Mouse (Mus musculus) embryonic fibroblast, embryonic 13.5 days (primary cell): ENCODE data around the gene Cenpq. TPM values are rescaled to one million over a fixed set of nuclear protein-coding genes. Genes with fewer than 3 reads are reported as not detected.

Experiments
- H3K27ac ChIP-seq: 2 replicates; pipeline ENCODE4 v1.5.1; 2012; ENCODE audit warnings: low read length, control low read depth, inconsistent platforms; ENCODE audit not compliant: insufficient read depth
- H3K4me1 ChIP-seq: 2 replicates; pipeline ENCODE4 v1.6.1; 2011; ENCODE audit warnings: low read length; ENCODE audit not compliant: control insufficient read depth, insufficient read depth
- H3K4me3 ChIP-seq: 2 replicates; pipeline ENCODE4 v1.5.1; 2011; ENCODE audit warnings: mild to moderate bottlenecking, control low read depth, low read length; ENCODE audit not compliant: insufficient read depth
- CTCF ChIP-seq: IDR thresholded peaks from 2 replicates; pipeline ENCODE4 v1.5.1; 2011; ENCODE audit warnings: mild to moderate bottlenecking, control low read depth, low read length, moderate library complexity, borderline replicate concordance; ENCODE audit not compliant: insufficient read depth
- POLR2A ChIP-seq: IDR thresholded peaks from 2 replicates; pipeline ENCODE4 v1.6.1; 2011; ENCODE audit warnings: low read depth, mild to moderate bottlenecking, control low read depth, low read length, moderate library complexity
- polyA plus RNA-seq: library from polyadenylated mRNA; stranded (reverse); fragments of >200 nt; gene quantifications from 2 replicates; pipeline ENCODE4 v1.2.4, GENCODE M21; 2011; ENCODE audit warnings: low read depth; ENCODE audit not compliant: missing spikeins, insufficient read length

Cenpq gene
- polyA plus RNA-seq, 1 experiment = 20.8 TPM

DNA sequence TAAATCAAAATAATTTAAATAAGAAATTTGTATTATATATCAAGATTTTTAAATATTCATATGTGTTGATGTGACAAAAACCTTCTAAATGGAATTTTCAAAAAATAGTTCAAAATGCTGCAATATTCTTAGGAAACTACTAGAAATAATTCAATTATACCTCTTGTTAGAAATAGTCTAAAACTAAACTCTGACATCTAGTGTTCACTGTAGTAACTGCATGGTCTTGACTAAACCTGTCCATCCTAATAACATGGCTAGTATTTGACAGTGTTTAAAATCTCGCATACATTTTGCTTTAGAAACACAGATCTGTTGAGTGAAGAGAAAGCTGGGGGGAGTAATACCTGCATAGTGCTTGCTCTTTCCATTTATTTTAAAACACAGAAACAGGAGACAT, 38.0 kb downstream of the Cenpq start:
- H3K4me1 ChIP-seq = no peaks in the 10 kb centered on the region
- no peak overlapping the region for H3K4me3 ChIP-seq
- TF ChIP-seq POLR2A (no peak), CTCF (no peak)
- no peak overlapping the region for H3K27ac ChIP-seq

DNA sequence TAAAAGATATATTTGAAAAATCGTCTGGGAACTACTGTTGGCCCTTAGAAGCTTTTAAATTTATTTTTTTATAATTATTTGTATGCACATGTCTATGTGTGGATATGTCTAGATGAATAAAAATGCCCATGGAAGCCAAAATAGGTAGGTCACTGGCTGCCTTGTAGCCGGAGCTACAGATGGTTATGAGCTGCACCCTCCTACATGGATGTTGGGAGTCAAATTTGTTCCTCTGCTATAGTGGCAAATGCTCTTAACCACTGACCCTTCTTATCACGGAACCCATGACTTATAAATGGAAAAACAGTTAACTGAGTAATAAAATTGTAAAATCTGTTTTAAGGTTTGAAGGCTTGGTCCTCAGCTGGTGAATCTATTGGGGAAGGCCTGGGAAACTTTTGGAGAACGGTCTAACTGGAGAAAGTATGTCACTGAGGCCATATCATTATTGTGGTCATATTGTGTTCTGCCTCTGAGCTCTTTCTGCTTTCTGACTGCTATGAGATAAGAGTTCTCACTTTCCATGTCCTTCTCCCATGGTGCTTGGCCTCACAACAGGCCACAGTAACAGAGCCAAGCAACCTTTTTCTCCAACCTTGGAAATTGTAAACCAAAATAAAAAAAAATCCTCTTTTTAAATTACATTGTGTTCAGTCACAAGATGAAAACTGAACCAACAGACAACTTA, 46.9 kb downstream of the Cenpq start:
- Histone ChIP-seq H3K4me1 (no peaks in the 10 kb centered on the region; the same call in 1 of the 2 replicates), H3K4me3 (no peak overlapping the region), H3K27ac (no peak overlapping the region)
- TF ChIP-seq CTCF (no peak), POLR2A (no peak)

GRCm38 (mm10) chr17:40885155-40885554, 49.7 kb downstream of the Cenpq start:
- TF ChIP-seq CTCF (no peak), POLR2A (no peak)
- Histone ChIP-seq H3K4me3 (no peak overlapping the region), H3K4me1 (no peaks in the 10 kb centered on the region; the same call in 1 of the 2 replicates)

DNA sequence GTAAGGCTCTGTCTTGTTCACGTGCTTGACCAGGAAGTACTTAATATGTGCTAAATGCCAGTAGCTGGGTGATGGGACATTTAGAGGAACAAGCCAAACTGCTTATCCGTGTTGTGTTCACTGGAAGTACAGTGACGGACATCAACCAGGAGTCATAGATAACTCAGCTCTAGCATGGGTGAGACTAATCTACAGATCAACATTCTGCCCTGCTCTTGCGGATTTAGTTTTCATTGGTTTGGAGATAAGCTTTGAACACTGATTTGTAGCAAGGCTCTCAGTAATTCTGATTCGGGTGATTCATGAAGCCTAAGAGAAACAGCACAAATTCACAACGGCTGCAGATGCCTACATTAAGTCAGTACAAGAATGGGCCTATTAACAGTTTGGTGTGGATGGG, 52.7 kb downstream of the Cenpq start:
- TF ChIP-seq CTCF (no peak), POLR2A (no peak)
- H3K4me1 ChIP-seq = no peaks in the 10 kb centered on the region
- H3K4me3 ChIP-seq = no peak overlapping the region
- H3K27ac ChIP-seq = no peak overlapping the region

More at GRCm38 (mm10) chr17:40885155-40885554, 49.7 kb downstream of the Cenpq start:
- no peak overlapping the region for H3K27ac ChIP-seq

GRCm38 (mm10) chr17:40879924-40880691, 54.7 kb downstream of the Cenpq start, which contains the start of gene 9130008F23Rik:
9130008F23Rik (minus strand) TSS chr17:40880559.
- Histone ChIP-seq H3K4me1 (no peaks in the 10 kb centered on the region; the same call in 1 of the 2 replicates), H3K27ac (peak within 1 kb of the TSS; percentile 72), H3K4me3 (peak within 1 kb of the TSS; percentile 79)
- TF ChIP-seq CTCF (no peak), POLR2A (peak; percentile 95)

DNA sequence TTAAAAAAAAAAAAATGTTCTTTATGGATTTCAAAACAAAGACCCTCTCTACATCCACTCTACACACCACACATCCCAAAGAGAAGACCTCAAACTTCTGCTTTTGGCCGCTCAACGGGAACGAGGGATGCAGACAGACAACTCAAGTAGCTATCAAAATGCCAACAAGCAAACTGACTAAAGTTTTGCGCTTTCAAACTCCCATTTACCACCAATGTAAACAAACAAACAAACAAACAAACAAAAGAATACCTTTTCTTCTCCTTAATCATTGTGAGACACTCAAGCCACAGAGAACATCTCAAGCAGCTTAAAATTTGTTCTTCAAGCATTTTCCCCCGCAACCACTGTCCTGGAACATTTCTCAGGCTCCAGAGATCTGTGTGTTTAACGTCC, 55.3 kb downstream of the Cenpq start:
- no peaks in the 10 kb centered on the region; the same call in 1 of the 2 replicates for H3K4me1 ChIP-seq
- no peak for TF ChIP-seq CTCF
- TF ChIP-seq POLR2A = no peak
- H3K27ac ChIP-seq = peak overlapping the region; percentile 72
- peak overlapping the region; percentile 79 for H3K4me3 ChIP-seq

- H3K4me1 ChIP-seq = peaks cover 4% of the 10 kb centered on the region; the same call in 1 of the 2 replicates
- peak overlapping the region; percentile 79 for H3K4me3 ChIP-seq
- 0 out of 2 replicates have a peak, but pooled peaks have one; percentile 27 for TF ChIP-seq POLR2A
- no peak for TF ChIP-seq CTCF
- peak overlapping the region; percentile 89 for H3K27ac ChIP-seq
Measured at GRCm38 (mm10) chr17:40877741-40878140, 57.1 kb downstream of the Cenpq start.

- Histone ChIP-seq H3K4me3 (no peak overlapping the region), H3K27ac (no peak overlapping the region), H3K4me1 (peaks cover 4% of the 10 kb centered on the region; the same call in 1 of the 2 replicates)
- TF ChIP-seq CTCF (no peak), POLR2A (no peak)
Measured at GRCm38 (mm10) chr17:40875568-40875967, 59.3 kb downstream of the Cenpq start.

DNA sequence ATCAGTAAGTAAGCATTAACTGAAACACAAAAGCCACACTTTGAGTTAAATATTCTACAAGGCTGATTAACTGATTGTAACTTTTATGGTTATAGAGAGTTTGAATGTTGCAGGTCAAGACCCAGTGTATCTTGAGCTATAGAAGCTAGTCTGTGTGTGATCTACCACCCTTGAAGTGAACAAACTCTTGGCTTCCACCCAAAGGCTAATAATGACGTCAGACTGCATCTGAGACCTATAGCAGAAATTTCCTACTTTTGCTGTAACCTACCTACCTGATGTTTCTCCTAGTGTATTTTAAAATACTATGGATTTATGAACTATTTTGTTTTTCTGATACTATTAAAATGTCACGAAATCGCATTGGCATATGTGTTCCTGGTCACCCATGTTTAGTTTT, 60.1 kb downstream of the Cenpq start:
- no peak overlapping the region for H3K27ac ChIP-seq
- no peak overlapping the region for H3K4me3 ChIP-seq
- TF ChIP-seq CTCF = no peak
- no peak for TF ChIP-seq POLR2A
- H3K4me1 ChIP-seq = peaks cover 4% of the 10 kb centered on the region; the same call in 1 of the 2 replicates

GRCm38 (mm10) chr17:40873582-40874011, 61.2 kb downstream of the Cenpq start:
- peak overlapping the region; percentile 37; the same call in 1 of the 2 replicates for H3K27ac ChIP-seq
- TF ChIP-seq POLR2A (no peak), CTCF (no peak)
- H3K4me1 ChIP-seq = peaks cover 4% of the 10 kb centered on the region; the same call in 1 of the 2 replicates
- H3K4me3 ChIP-seq = no peak overlapping the region

Other genes with a start within 250 kb of the Cenpq start
- not detected in 2 replicates for gene Esp1, start 207.9 kb downstream of the Cenpq start, polyA plus RNA-seq
- 0.40 TPM in 1 of 2 replicates, not detected in the other for gene Crisp2, start 128.0 kb downstream of the Cenpq start, polyA plus RNA-seq
- gene Rhag, start 123.9 kb downstream of the Cenpq start, polyA plus RNA-seq = not detected in 2 replicates
- 6.2 and 8.0 TPM in 2 replicates for gene 9130008F23Rik, start 54.5 kb downstream of the Cenpq start, polyA plus RNA-seq
- not detected in 2 replicates for gene Glyatl3, start 20.7 kb downstream of the Cenpq start, polyA plus RNA-seq
- gene Mut, start 362 bp downstream of the Cenpq start, polyA plus RNA-seq = 25.9 and 27.8 TPM in 2 replicates